Mouse (Mus musculus) left cerebral cortex, adult 11 months (tissue): Measurements from ENCODE around the gene Ccl6.
"Not testable (repeated sequence)": the region's sequence is repeated elsewhere in the genome, so short reads cannot be mapped to it uniquely, and the experiment has no call there.

ENCODE experiments used
- DNase-seq: peaks from one replicate; pipeline ENCODE4 v3.0.0; 2022; ENCODE audit warnings: low spot score

Ccl6 gene

DNA sequence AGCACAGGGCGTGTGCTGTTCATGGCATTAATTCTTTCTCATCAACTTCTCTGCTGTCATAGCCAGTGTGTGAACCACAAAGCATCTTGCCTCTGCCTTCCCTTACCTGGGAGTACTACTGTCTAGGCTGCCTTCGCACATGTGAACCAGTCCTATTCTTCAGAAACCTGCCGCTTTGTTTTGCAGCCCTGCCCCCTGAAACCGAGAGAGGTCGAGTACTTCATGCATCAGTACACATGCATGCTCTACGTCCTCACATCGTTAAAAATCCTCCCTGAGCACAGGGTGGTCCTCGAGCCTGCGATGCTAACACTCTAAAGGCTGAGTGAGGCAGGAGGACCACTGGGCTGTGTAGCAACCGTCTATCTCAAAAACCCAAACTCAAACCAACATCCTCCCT, 35.8 kb downstream of the Ccl6 start:
- DNase-seq: no peak

DNA sequence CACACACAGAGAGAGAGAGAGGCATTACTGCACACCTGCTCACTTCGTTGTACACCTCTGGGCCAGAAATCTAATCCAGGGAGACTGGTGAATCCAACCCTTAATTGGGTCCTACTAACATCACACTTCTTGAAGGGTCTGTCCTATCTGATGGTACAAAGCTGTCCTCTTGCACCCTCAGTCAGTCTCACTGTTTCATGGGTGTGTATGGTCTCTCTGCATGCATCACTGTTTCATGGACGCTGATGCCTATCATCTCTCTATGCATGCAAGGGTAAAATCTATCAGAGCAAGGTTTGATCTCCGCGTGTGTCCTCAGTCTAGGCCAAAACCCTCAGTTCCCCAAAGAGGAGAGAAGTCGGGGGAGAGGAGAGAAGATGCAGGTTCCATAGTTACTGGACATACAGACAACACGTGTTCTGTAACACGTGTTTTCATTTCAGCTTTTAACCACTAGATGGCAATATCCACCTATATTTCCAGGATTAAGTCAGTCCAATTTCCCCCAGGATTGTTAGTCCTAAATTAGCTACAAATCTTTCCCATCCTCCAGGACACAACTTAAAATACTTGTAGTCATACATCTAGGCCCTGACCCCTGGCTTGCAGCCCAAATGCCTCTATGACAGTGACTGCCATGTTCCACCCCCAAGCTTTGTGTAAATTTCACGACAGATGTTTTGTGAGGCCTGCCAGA, 36.7 kb downstream of the Ccl6 start:
- DNase-seq: peak; percentile 62

DNA sequence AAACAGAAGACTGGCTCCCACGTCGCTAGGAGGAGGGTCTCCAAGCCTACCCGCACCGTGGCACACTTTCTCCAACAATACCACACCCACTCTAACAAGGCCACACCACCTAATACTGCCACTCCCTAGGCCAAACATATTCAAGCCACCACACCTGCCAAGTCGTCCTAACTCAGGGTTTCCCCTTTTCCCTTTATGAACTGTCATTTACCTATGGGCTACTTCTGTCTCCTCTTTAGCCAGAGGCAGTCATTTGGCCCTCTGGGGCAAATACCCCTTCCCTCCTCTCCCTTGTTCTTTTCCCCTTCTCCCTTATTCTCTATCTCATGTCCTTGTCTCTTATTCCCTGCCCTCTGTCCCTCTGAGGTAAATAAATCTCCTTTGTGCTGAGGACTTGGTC, 41.2 kb downstream of the Ccl6 start:
- DNase-seq: no peak

DNA sequence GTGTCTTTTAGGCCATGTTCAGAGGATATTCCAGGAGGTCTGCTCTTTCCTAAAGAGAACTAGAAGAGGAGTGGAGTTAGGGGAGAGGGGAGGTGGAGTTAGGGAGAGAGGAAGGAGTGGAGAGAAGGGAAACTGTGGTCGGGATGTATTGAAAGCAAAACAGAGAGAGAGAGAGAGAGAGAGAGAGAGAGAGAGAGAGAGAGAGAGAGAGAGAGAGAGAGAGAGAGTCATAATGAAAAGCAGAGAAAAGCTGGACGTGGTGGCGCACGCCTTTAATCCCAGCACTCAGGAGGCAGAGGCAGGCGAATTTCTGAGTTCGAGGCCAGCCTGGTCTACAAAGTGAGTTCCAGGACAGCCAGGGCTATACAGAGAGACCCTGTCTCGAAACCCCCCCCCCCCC, 41.9 kb downstream of the Ccl6 start:
- DNase-seq: not testable (repeated sequence)

DNA sequence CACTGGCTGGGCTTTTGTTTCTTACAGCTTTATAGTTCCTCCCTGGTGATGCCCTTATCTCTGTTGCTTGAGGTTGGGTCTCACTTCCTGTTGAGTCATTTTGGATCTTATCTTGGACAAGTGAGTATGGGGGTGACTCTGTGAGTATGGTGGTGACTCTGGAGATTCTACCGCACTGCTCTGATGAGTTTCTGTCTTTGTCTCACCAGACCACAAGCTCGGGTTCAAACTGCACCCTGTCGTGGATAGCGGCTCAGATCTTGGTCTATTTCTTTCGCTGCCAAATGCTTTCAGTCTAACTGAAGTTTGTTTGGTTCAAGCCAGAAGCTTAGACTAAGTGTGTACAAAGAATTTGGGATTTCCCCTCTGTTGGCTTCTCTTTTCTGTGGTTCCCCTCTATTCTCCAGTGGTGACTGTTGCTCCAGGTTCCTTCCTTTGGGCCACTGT, 42.7 kb downstream of the Ccl6 start:
- DNase-seq: no peak

DNA sequence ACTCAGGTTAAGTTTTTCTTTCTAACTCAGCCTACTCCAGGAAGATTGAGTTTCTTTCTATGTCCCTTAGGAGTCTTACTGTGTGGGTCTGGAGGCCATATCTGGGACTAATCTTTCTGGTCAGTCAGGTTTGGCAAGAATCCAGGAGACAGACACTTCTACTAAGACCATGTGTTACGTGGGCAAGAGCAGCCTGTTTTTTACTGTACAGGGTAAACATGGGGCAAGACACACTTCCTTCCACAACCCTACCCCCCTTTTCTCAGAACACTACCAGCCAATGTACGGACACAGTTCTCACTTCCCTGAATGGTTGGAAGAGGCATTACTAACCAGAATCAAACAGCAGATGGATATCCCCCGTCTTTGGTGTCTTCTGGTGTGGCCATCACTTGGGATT, 48.7 kb downstream of the Ccl6 start:
- DNase-seq: no peak

DNA sequence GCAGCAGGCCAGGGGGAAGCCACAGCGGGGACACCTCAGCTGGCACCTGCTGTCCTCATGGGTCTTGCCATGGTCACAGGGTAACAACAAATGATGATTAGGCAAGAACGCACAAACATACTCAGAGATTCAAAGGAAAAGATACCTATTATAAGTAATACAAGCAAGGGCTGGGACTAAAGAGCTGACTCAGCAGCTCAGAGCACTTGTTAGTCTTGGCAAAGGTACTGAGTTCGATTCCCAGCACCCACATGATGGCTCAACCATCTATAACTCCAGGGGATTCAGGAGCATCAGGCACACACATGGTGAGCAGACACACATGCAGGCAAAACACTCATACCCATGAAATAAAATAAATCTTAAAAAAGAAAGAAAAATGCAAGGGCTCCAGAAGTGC, 51.5 kb downstream of the Ccl6 start:
- DNase-seq: no peak

DNA sequence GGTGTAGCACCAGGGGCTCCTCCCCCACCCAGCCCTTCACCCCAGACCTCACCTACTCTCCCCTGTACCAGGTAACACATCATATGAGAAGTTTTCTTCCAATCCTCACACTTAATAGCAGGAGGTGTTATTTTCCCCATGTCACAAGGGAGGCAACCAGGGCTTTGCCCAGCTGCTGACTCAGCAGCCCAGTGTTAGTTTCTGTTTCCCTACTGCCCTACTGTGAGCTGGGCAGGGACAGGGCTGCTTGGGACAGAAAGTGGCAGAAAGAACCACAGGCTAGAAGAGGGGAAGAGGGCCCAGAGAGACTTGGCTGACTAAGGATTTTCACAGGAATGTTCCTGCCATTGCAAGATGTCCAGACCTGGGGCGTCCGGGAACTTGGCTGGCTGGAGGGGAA, 52.0 kb downstream of the Ccl6 start:
- no peak for DNase-seq

DNA sequence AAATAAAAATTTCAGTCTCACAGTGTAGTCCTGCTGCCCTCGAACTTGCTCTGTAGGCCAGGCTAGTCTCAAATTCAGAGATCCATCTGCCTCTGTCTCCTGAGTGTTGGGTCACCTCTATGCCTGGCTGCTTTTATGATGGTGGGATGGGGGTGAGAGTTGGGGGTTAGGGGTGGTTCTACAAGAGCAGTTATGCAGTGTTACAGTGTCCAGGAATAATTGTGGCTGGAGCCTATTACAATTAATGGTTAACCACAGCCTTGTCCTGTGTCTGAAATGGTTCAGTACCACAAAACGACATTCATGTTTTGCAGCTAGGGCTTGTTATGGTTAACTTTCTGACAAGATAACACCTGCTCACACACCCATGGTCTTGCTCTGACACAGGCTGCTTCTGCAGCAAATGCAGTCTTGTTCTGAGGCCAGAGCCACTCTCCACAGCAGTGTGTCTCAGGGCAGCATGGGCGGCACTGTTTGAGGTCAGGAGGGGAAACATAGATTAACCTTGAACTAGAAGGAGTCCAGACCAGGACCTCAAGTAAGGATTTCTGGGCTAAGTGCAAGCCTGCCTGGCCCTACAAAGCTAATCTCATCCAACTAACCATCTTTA, 54.1 kb downstream of the Ccl6 start:
- no peak for DNase-seq
